In the genomic region with DNA sequence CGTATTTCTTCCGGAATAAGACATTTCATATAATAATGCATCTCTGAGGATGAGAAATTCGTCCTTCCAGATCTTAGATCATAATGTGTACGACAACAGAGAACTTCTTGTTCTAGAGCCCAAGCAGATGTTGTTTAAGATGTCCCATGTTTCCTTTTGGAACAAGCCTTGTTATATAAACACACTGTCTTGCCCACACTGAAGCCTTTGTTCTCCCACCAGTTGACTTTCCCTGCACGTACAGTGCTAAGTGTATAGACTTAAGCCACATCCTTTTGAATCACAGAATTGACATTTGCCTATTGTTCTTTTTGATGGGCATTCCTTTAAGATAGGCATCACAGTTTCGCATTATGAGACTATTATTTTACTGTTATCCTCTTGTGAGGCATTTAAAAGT, we compare ENCODE assay signal across 29 mouse cellular contexts. TPM values are rescaled to one million over a fixed set of nuclear protein-coding genes. Genes with fewer than 3 reads are reported as not detected.
A peak's percentile ranks its signal among the peaks of the same experiment; 100 is the strongest.
DNase-seq lines count a peak whose midpoint lies in the region; ATAC-seq and TF ChIP-seq lines count a peak whose summit lies in the region.
"Had no signal": no experiment of that assay in that cellular context is flagged by ENCODE, and none has a peak within 500 bp of the region (broad histone marks: within the 10 kb centered on the region; RNA-seq: fewer than 3 reads in every experiment).

No protein-coding gene starts in this region.

- H3K4me3 ChIP-seq in lung, adult 2 months (replicated peaks; ENCODE audit: extremely low read depth, low read depth, low read length): no peak overlapping the region
- H3K4me3 ChIP-seq in midbrain, postnatal 0 days (ENCODE audit: low read depth, low read length): no peak overlapping the region
- H3K4me3 ChIP-seq in midbrain, embryonic 14.5 days (replicated peaks; ENCODE audit: low read depth, low read length): no peak overlapping the region
- H3K4me3 ChIP-seq: embryonic facial prominence, embryonic 10.5 days; embryonic facial prominence, embryonic 12.5 days; forebrain, embryonic 13.5 days; forebrain, embryonic 15.5 days had no signal

- H3K36me3 ChIP-seq in midbrain, postnatal 0 days (ENCODE audit: insufficient read depth, low read length): no peaks in the 10 kb centered on the region
- no peaks in the 10 kb centered on the region for H3K36me3 ChIP-seq in midbrain, embryonic 14.5 days (ENCODE audit: control insufficient read depth, insufficient read depth, low read length)
- H3K36me3 ChIP-seq: embryonic facial prominence, embryonic 10.5 days; embryonic facial prominence, embryonic 12.5 days; forebrain, embryonic 15.5 days; G1E had no signal

- peak; percentile 23 for DNase-seq in heart, adult 11 months
- DNase-seq in heart, postnatal 4 days: no peak
- peak; percentile 27 for DNase-seq in lung, postnatal 25 days (ENCODE audit: low spot score)
- no peak for DNase-seq in lung, adult 2 months
- DNase-seq in midbrain, postnatal 0 days (ENCODE audit: low spot score): peak; percentile 11
- DNase-seq in midbrain, embryonic 14.5 days: no peak
- no peak for DNase-seq in cerebellum, postnatal 36 days
- DNase-seq: adrenal gland, adult 8-10 months; adrenal gland, postnatal 14 days; adrenal gland, postnatal 36 days; B cell, adult 2 months; cerebellum, adult 11 months; cerebellum, adult 18-20 months; cerebellum, adult 8-10 months; cerebellum, adult 9-11 months; cerebellum, postnatal 14 days had no signal

- 42% methylated on average over 6 of the region's 6 CpGs for WGBS in lung, adult 2 months
- WGBS in midbrain, postnatal 0 days: 76% methylated on average over 6 of the region's 6 CpGs
- 78% methylated on average over 6 of the region's 6 CpGs for WGBS in midbrain, embryonic 14.5 days

- no peaks in the 10 kb centered on the region for H3K4me1 ChIP-seq in lung, adult 2 months (ENCODE audit: control insufficient read depth, insufficient read depth, low read length)
- no peaks in the 10 kb centered on the region for H3K4me1 ChIP-seq in midbrain, postnatal 0 days (ENCODE audit: insufficient read depth, low read length)
- H3K4me1 ChIP-seq in midbrain, embryonic 14.5 days (ENCODE audit: control insufficient read depth, insufficient read depth, low read length): no peaks in the 10 kb centered on the region
- H3K4me1 ChIP-seq: embryonic facial prominence, embryonic 10.5 days; embryonic facial prominence, embryonic 12.5 days; forebrain, embryonic 13.5 days; forebrain, embryonic 15.5 days had no signal

- H3K27ac ChIP-seq in midbrain, postnatal 0 days (ENCODE audit: low read depth, low read length): no peak overlapping the region
- no peak overlapping the region for H3K27ac ChIP-seq in midbrain, embryonic 14.5 days (replicated peaks; ENCODE audit: low read depth, low read length)
- H3K27ac ChIP-seq: embryonic facial prominence, embryonic 10.5 days; embryonic facial prominence, embryonic 12.5 days; forebrain, embryonic 13.5 days; forebrain, embryonic 15.5 days had no signal

- no peak for ATAC-seq in midbrain, postnatal 0 days (ENCODE audit: low FRiP score)
- no peak for ATAC-seq in midbrain, embryonic 14.5 days (ENCODE audit: low FRiP score, low TSS enrichment)
- ATAC-seq: activated CD4-positive, CD25-positive, alpha-beta regulatory T cell, adult 4 months; CD4-positive, CD25-positive, alpha-beta regulatory T cell, adult 4 months; forebrain, embryonic 13.5 days; forebrain, embryonic 15.5 days; Patski had no signal

- no peak for TF ChIP-seq POLR2A in lung, adult 2 months (IDR thresholded peaks at IDR 0.05; ENCODE audit: borderline replicate concordance, extremely low read depth, low read depth, low read length)

- H3K27me3 ChIP-seq in midbrain, postnatal 0 days (ENCODE audit: insufficient read depth, low read length): no peaks in the 10 kb centered on the region
- H3K27me3 ChIP-seq in midbrain, embryonic 14.5 days (ENCODE audit: control insufficient read depth, insufficient read depth, low read length): no peaks in the 10 kb centered on the region
- H3K27me3 ChIP-seq: CH12.LX; embryonic facial prominence, embryonic 12.5 days; forebrain, embryonic 13.5 days; forebrain, embryonic 15.5 days had no signal

- no peak overlapping the region for H3K4me2 ChIP-seq in midbrain, postnatal 0 days (ENCODE audit: low read depth, low read length, poor library complexity, severe bottlenecking)
- H3K4me2 ChIP-seq in midbrain, embryonic 14.5 days (ENCODE audit: low read length): no peak overlapping the region
- H3K4me2 ChIP-seq: embryonic facial prominence, embryonic 12.5 days; forebrain, embryonic 13.5 days; forebrain, embryonic 15.5 days had no signal

- TF ChIP-seq CTCF in lung, adult 2 months (IDR thresholded peaks at IDR 0.05; ENCODE audit: insufficient read depth, low read length): no peak
- TF ChIP-seq CTCF in midbrain, postnatal 0 days (IDR thresholded peaks at IDR 0.05): no peak

- no peaks in the 10 kb centered on the region for H3K9me3 ChIP-seq in midbrain, postnatal 0 days (ENCODE audit: low read length)
- no peaks in the 10 kb centered on the region for H3K9me3 ChIP-seq in midbrain, embryonic 14.5 days (ENCODE audit: control insufficient read depth, low read length)
- H3K9me3 ChIP-seq: embryonic facial prominence, embryonic 10.5 days; embryonic facial prominence, embryonic 12.5 days; forebrain, embryonic 13.5 days; forebrain, embryonic 15.5 days had no signal

- H3K9ac ChIP-seq in midbrain, postnatal 0 days (replicated peaks; ENCODE audit: low read length, poor library complexity, severe bottlenecking): no peak overlapping the region
- H3K9ac ChIP-seq in midbrain, embryonic 14.5 days (replicated peaks; ENCODE audit: low read length): no peak overlapping the region
- H3K9ac ChIP-seq: embryonic facial prominence, embryonic 12.5 days; forebrain, embryonic 13.5 days; forebrain, embryonic 15.5 days had no signal

RNA-seq across cellular contexts. Expression of a gene that starts 2.7 kb away (rescaled TPM):
- total RNA-seq in heart, postnatal 4 days (2021): not detected
- not detected in 2 replicates for polyA plus RNA-seq in lung, adult 2 months (2012; rRNA removed)
- not detected in 2 replicates for total RNA-seq in midbrain, postnatal 0 days (2014; rRNA removed)
- not detected in 2 replicates for polyA plus RNA-seq in midbrain, postnatal 0 days (2015; fragmentation: Nextera tagmentation; extraction: Ambion mirVana)
- polyA plus RNA-seq in midbrain, embryonic 14.5 days (2014; fragmentation: Nextera tagmentation; extraction: Ambion mirVana): not detected in 2 replicates
- total RNA-seq: adrenal gland, adult 18-20 months; adrenal gland, adult 8-10 months; adrenal gland, postnatal 14 days; adrenal gland, postnatal 36 days; CH12.LX had no signal
- polyA plus RNA-seq: activated CD4-positive, CD25-positive, alpha-beta regulatory T cell, adult 4 months; brain, embryonic 14.5 days; CD4-positive, CD25-positive, alpha-beta regulatory T cell, adult 4 months; cortical plate, adult 2 months; embryonic facial prominence, embryonic 10.5 days; forebrain, embryonic 11.5 days; forebrain, embryonic 13.5 days; forebrain, embryonic 15.5 days; G1E; Patski had no signal

Comparison
In these comparisons a context has a peak if more than half of its experiments do, and no peak if none do; other contexts are left out.
1. DNase-seq: peak in heart, adult 11 months (single experiment), lung, postnatal 25 days (single experiment) and midbrain, postnatal 0 days (single experiment); none in heart, postnatal 4 days (single experiment), lung, adult 2 months (single experiment), midbrain, embryonic 14.5 days (single experiment) and cerebellum, postnatal 36 days (0 of 2).